Mouse (Mus musculus): ENCODE data around the gene Vps35l. TPM values are rescaled to one million over a fixed set of nuclear protein-coding genes. Genes with fewer than 3 reads are reported as not detected.

The Vps35l gene
- polyA plus RNA-seq, 1 experiment from 2014 or later = 45.7 TPM

- Histone ChIP-seq H3K36me3 (peaks cover 97% of the 10 kb centered on the region), H3K27ac (no peak overlapping the region)
Measured at GRCm38 (mm10) chr7:118841030-118841745, 101.2 kb downstream of the Vps35l start.

GRCm38 (mm10) chr7:118841796-118842195 is 101.8 kb downstream of the Vps35l start:
- H3K27ac ChIP-seq = no peak overlapping the region
- WGBS (ENCODE audit: insufficient replicate concordance) = 42% methylated on average over 1 of the region's 1 CpGs
- H3K9ac ChIP-seq = no peak overlapping the region
- H3K36me3 ChIP-seq = peaks cover 97% of the 10 kb centered on the region
- H3K4me3 ChIP-seq = no peak overlapping the region
- 0 out of 2 replicates have a peak, but pooled peaks cover 7% of the 10 kb centered on the region for H3K4me1 ChIP-seq
- H3K4me2 ChIP-seq = no peak overlapping the region
- H3K9me3 ChIP-seq (replicated peaks) = no peaks in the 10 kb centered on the region
- no peaks in the 10 kb centered on the region for H3K27me3 ChIP-seq (replicated peaks)
- ATAC-seq = no peak

More at GRCm38 (mm10) chr7:118841030-118841745, 101.2 kb downstream of the Vps35l start:
- 76% methylated on average over 8 of the region's 8 CpGs for WGBS (ENCODE audit: insufficient replicate concordance)
- Histone ChIP-seq H3K4me1 (0 out of 2 replicates have a peak, but pooled peaks cover 11% of the 10 kb centered on the region), H3K4me2 (no peak overlapping the region), H3K4me3 (no peak overlapping the region), H3K27me3 (replicated peaks) (no peaks in the 10 kb centered on the region), H3K9ac (no peak overlapping the region), H3K9me3 (replicated peaks) (no peaks in the 10 kb centered on the region)
- ATAC-seq = no peak

DNA sequence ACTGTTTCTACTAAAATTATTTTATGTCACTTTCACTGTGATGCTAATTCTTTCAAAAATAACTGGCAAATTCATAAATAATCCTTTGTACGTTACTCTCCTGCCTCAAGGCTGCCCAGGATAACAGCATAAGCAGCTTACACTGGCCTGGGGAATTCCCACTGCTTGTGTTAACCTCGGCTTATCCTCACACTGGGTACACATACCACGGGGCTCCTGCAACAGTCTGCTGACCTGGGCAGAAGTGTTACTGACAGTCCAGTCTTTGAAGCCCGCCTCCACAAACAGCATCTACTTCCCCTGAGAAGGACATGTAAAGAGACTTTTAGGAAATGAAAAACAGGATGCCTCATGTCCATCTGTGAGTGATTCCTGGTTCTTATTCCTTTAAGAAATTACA is 102.9 kb downstream of the Vps35l start:
- no peak overlapping the region for H3K9ac ChIP-seq
- no peak for ATAC-seq
- no peaks in the 10 kb centered on the region for H3K9me3 ChIP-seq (replicated peaks)
- H3K27ac ChIP-seq = no peak overlapping the region
- H3K4me1 ChIP-seq = 0 out of 2 replicates have a peak, but pooled peaks cover 7% of the 10 kb centered on the region
- H3K4me3 ChIP-seq = no peak overlapping the region
- H3K4me2 ChIP-seq = no peak overlapping the region
- H3K36me3 ChIP-seq = peaks cover 98% of the 10 kb centered on the region
- no peaks in the 10 kb centered on the region for H3K27me3 ChIP-seq (replicated peaks)
- WGBS (ENCODE audit: insufficient replicate concordance) = 73% methylated on average over 4 of the region's 4 CpGs

DNA sequence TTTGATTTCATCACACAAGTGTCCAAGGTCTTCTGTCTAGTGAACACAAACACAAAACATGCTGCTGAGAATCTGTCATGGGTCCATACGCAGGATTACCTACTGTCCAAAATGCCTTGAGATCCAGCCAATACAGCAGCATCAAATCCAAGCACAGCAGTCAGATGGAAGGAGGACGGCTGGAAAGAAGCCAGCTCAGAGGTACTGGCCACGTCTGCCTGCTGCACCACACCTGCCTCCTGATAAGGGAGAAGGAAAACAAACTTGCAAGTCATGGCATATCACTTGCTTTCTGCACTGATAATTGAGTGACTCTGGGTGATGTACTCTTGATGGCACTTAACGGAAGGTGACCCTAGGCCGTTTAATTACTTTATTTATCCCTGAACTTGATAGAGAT is 105.1 kb downstream of the Vps35l start:
- WGBS (ENCODE audit: insufficient replicate concordance) = 56% methylated on average over 5 of the region's 5 CpGs
- Histone ChIP-seq H3K4me3 (no peak overlapping the region), H3K4me1 (peaks cover 15% of the 10 kb centered on the region), H3K27me3 (replicated peaks) (no peaks in the 10 kb centered on the region), H3K4me2 (no peak overlapping the region), H3K27ac (no peak overlapping the region), H3K9me3 (replicated peaks) (no peaks in the 10 kb centered on the region), H3K9ac (no peak overlapping the region), H3K36me3 (peaks cover 99% of the 10 kb centered on the region)
- ATAC-seq = no peak

DNA sequence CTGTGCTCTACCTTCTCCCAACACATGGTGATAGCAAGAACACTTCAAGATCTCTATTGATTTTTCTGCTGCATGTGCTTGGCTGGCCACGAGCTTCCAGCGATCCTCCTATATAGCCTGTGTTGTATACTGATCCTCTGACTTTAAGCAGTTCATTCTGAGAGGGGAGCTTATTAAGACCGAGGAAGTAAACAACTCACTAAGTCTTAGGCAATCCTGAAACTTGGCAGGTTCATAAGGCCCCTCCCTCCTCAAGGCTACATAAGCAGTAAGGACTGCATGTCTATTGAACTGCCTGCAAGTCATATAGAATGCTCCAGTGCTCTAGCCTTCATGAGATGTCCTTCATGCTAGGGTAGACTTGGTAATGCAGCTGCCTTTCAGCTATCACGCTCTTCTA is 106.3 kb downstream of the Vps35l start:
- no peak overlapping the region for H3K27ac ChIP-seq
- WGBS (ENCODE audit: insufficient replicate concordance) = 75% methylated on average over 4 of the region's 4 CpGs
- H3K36me3 ChIP-seq = peaks cover 100% of the 10 kb centered on the region
- no peak overlapping the region for H3K4me2 ChIP-seq
- no peak overlapping the region for H3K4me3 ChIP-seq
- no peaks in the 10 kb centered on the region for H3K27me3 ChIP-seq (replicated peaks)
- ATAC-seq = no peak
- no peak overlapping the region for H3K9ac ChIP-seq
- H3K9me3 ChIP-seq (replicated peaks) = no peaks in the 10 kb centered on the region
- H3K4me1 ChIP-seq = peaks cover 25% of the 10 kb centered on the region

GRCm38 (mm10) chr7:118848796-118849195 is 108.8 kb downstream of the Vps35l start:
- Histone ChIP-seq H3K27me3 (replicated peaks) (no peaks in the 10 kb centered on the region), H3K36me3 (peaks cover 96% of the 10 kb centered on the region)
- no peak for ATAC-seq

GRCm38 (mm10) chr7:118849543-118850250 is 109.7 kb downstream of the Vps35l start:
- Histone ChIP-seq H3K27me3 (replicated peaks) (no peaks in the 10 kb centered on the region), H3K4me3 (no peak overlapping the region), H3K36me3 (peaks cover 87% of the 10 kb centered on the region), H3K27ac (0 out of 2 replicates have a peak overlapping the region, but pooled peaks have one; percentile 24), H3K9me3 (replicated peaks) (no peaks in the 10 kb centered on the region), H3K9ac (no peak overlapping the region), H3K4me1 (peaks cover 44% of the 10 kb centered on the region), H3K4me2 (no peak overlapping the region)
- 0 out of 2 replicates have a peak, but pooled peaks have one; percentile 36 for ATAC-seq
- WGBS (ENCODE audit: insufficient replicate concordance) = 57% methylated on average over 5 of the region's 5 CpGs

More at GRCm38 (mm10) chr7:118848796-118849195, 108.8 kb downstream of the Vps35l start:
- Histone ChIP-seq H3K4me1 (peaks cover 36% of the 10 kb centered on the region), H3K4me3 (no peak overlapping the region), H3K27ac (no peak overlapping the region), H3K9ac (no peak overlapping the region), H3K4me2 (no peak overlapping the region), H3K9me3 (replicated peaks) (no peaks in the 10 kb centered on the region)
- 78% methylated on average over 10 of the region's 10 CpGs for WGBS (ENCODE audit: insufficient replicate concordance)

DNA sequence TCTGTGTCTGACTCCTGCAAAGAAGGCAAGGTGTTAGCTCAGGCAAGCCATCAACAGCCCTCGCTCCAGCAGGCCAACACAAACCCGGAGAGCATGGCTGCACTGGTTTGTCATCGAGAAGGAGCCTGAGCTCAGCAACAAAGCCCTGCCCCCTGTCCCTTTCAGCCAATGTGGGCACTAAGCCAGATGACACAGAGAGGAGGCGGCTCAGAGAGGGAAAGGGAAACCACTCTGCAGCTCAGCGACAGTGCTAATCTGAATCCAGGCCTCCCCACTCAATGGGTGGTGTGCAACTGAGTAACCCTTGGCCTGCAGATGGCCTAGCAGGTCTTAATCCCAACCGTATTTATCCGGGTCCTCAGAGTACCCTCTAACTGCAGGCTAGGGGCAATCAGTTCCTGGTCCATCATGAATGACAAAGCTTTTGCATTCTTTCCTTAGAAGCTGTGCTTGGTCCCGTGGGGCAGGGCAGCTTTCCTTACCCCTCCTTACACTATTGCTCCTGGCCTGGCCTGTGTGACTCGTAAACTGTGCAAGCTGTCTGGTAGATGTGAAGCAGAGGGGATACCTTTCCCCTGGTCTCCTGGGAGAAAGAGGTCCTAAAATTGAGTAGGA is 110.8 kb downstream of the Vps35l start:
- no peak for ATAC-seq
- H3K9ac ChIP-seq = peak overlapping the region; percentile 22
- peaks cover 77% of the 10 kb centered on the region for H3K36me3 ChIP-seq
- no peak overlapping the region for H3K27ac ChIP-seq
- H3K4me2 ChIP-seq = no peak overlapping the region
- no peaks in the 10 kb centered on the region for H3K27me3 ChIP-seq (replicated peaks)
- WGBS (ENCODE audit: insufficient replicate concordance) = 82% methylated on average over 9 of the region's 9 CpGs
- no peak overlapping the region for H3K4me3 ChIP-seq
- peaks cover 40% of the 10 kb centered on the region for H3K4me1 ChIP-seq
- H3K9me3 ChIP-seq (replicated peaks) = no peaks in the 10 kb centered on the region

DNA sequence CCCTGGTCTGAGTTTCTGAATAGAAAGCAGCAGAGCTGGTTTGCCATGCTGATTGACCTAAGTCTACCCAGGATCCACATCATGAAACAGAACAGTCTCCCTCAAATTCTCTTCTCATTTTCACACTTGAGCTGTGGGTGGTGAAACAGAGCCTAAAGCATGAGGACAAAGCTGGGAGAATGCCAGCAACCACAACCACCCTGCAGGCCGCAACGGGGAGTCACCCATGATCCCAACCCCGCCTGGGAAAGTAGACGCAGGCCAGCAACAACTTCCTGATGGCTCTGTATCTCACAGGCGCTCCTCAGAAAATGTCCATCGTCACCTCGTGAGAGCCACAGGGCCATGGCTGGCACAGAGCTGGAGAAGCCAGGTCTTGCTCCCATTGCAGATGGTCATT is 111.5 kb downstream of the Vps35l start:
- ATAC-seq = no peak
- Histone ChIP-seq H3K4me1 (peaks cover 47% of the 10 kb centered on the region), H3K4me2 (no peak overlapping the region), H3K4me3 (no peak overlapping the region), H3K9ac (no peak overlapping the region), H3K36me3 (peaks cover 69% of the 10 kb centered on the region), H3K27me3 (replicated peaks) (no peaks in the 10 kb centered on the region), H3K27ac (no peak overlapping the region), H3K9me3 (replicated peaks) (no peaks in the 10 kb centered on the region)
- 83% methylated on average over 7 of the region's 7 CpGs for WGBS (ENCODE audit: insufficient replicate concordance)

DNA sequence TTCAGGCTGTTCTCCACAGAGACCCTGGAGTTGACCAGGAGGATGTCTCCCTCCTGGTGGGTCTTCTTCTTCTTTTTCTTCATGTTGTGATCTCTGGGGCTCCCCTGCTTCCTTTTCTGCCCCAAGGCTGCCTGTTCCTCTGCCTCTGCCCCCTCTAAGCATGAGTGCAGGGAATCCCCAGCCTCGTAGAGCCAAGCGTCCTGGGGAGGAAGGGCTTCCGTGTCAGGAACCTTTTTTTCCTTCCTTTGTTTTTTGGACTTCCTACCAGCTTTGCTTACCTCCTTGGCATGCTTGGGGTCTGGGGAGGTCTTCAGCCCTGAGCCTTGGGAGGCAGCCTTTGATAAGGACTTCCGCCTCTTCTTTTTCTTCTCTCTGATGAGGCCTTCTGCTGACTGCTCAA is 112.6 kb downstream of the Vps35l start:
- Histone ChIP-seq H3K4me2 (no peak overlapping the region), H3K27me3 (replicated peaks) (no peaks in the 10 kb centered on the region), H3K4me3 (no peak overlapping the region), H3K9me3 (replicated peaks) (no peaks in the 10 kb centered on the region), H3K4me1 (peaks cover 50% of the 10 kb centered on the region), H3K9ac (no peak overlapping the region), H3K27ac (no peak overlapping the region), H3K36me3 (peaks cover 58% of the 10 kb centered on the region)
- no peak for ATAC-seq
- WGBS (ENCODE audit: insufficient replicate concordance) = 81% methylated on average over 4 of the region's 4 CpGs

- 6% methylated on average over 3 of the region's 3 CpGs for WGBS (ENCODE audit: insufficient replicate concordance)
- Histone ChIP-seq H3K4me3 (peak overlapping the region; percentile 87), H3K9me3 (replicated peaks) (no peaks in the 10 kb centered on the region)
Measured at GRCm38 (mm10) chr7:118854606-118855005, 114.6 kb downstream of the Vps35l start.

More at GRCm38 (mm10) chr7:118854606-118855005, 114.6 kb downstream of the Vps35l start:
- no peak for ATAC-seq
- Histone ChIP-seq H3K4me1 (peaks cover 47% of the 10 kb centered on the region), H3K27ac (no peak overlapping the region), H3K27me3 (replicated peaks) (no peaks in the 10 kb centered on the region), H3K9ac (peak overlapping the region; percentile 76), H3K4me2 (peak overlapping the region; percentile 90), H3K36me3 (peaks cover 38% of the 10 kb centered on the region)
